Mouse (Mus musculus) kidney, embryonic 14.5 days (tissue): ENCODE data around the gene Nbeal2. TPM values are rescaled to one million over a fixed set of nuclear protein-coding genes. Genes with fewer than 3 reads are reported as not detected.

Experiments
- ATAC-seq: fragments of 200-750 bp; cut with Nextera tagmentation; 2 replicates; pipeline ENCODE4 v1.8.0; 2017; ENCODE audit warnings: moderate number of reproducible peaks, mild to moderate bottlenecking, moderate TSS enrichment, moderate library complexity; ENCODE audit not compliant: low FRiP score, low TSS enrichment
- H3K27ac ChIP-seq: fragments of 300-500 bp; sonication (generic); 2 replicates; pipeline ENCODE4 v1.5.1; 2014; ENCODE audit warnings: low read depth, mild to moderate bottlenecking, low read length, moderate library complexity, mixed read lengths
- H3K27me3 ChIP-seq: fragments of 300-500 bp; sonication (generic); 2 replicates; pipeline ENCODE4 v1.6.1; 2014; ENCODE audit warnings: mild to moderate bottlenecking, low read length; ENCODE audit not compliant: control insufficient read depth, insufficient read depth
- H3K36me3 ChIP-seq: fragments of 300-500 bp; sonication (generic); 2 replicates; pipeline ENCODE4 v1.6.1; 2014; ENCODE audit warnings: low read length, mixed read lengths; ENCODE audit not compliant: control insufficient read depth, insufficient read depth
- H3K4me1 ChIP-seq: fragments of 300-500 bp; sonication (generic); 2 replicates; pipeline ENCODE4 v1.6.1; 2014; ENCODE audit warnings: low read length, mixed read lengths; ENCODE audit not compliant: control insufficient read depth, insufficient read depth
- H3K4me2 ChIP-seq: fragments of 300-500 bp; sonication (generic); replicated peaks from 2 replicates; pipeline ENCODE4 v1.6.1; 2014; ENCODE audit warnings: low read depth, mild to moderate bottlenecking, low read length
- H3K4me3 ChIP-seq: fragments of 300-500 bp; sonication (generic); 2 replicates; pipeline ENCODE4 v1.5.1; 2014; ENCODE audit warnings: mild to moderate bottlenecking, low read length
- H3K9ac ChIP-seq: fragments of 300-500 bp; sonication (generic); 2 replicates; pipeline ENCODE4 v1.6.1; 2014; ENCODE audit warnings: low read depth, mild to moderate bottlenecking, low read length, moderate library complexity
- H3K9me3 ChIP-seq: fragments of 300-500 bp; sonication (generic); 2 replicates; pipeline ENCODE4 v1.6.1; 2016; ENCODE audit warnings: low read length; ENCODE audit not compliant: control insufficient read depth
- WGBS: fragments of 180-500 bp; shearing (Covaris S2); extraction: QIAGEN DNeasy Blood & Tissue Kit; methylation state at CpG from one replicate; pipeline ENCODE4 v1.1.7; 2014; 5-methylcytosine and 5-hydroxymethylcytosine counted together
- polyA plus RNA-seq: library from polyadenylated mRNA; unstranded; fragments of >200 nt; fragmentation: Nextera tagmentation; extraction: Ambion mirVana; gene quantifications from 2 replicates; pipeline ENCODE4 v1.2.1, GENCODE M21; 2014

The Nbeal2 gene
- polyA plus RNA-seq, result 2.6 and 4.8 TPM in 2 replicates

GRCm38 (mm10) chr9:110653655-110654461 is at the start of gene Nbeal2:
Nbeal2 (minus strand) TSS chr9:110654161.
- no peaks in the 10 kb centered on the region for H3K9me3 ChIP-seq
- H3K4me3 ChIP-seq, result peak within 1 kb of the TSS; percentile 70
- H3K36me3 ChIP-seq, result no peaks in the 10 kb centered on the region
- peaks cover 17% of the 10 kb centered on the region for H3K4me1 ChIP-seq
- H3K27me3 ChIP-seq, result peaks cover 14% of the 10 kb centered on the region
- ATAC-seq, result peak; percentile 86
- WGBS, result under 1% methylated on average over 66 of the region's 75 CpGs
- peak within 1 kb of the TSS; percentile 95 for H3K4me2 ChIP-seq
- H3K27ac ChIP-seq, result peak within 1 kb of the TSS; percentile 53; the same call in 1 of the 2 replicates
- H3K9ac ChIP-seq, result peak within 1 kb of the TSS; percentile 64

- no peak overlapping the region for H3K4me3 ChIP-seq
- 84% methylated on average over 1 of the region's 1 CpGs for WGBS
- no peaks in the 10 kb centered on the region for H3K4me1 ChIP-seq
- H3K36me3 ChIP-seq, result peaks cover 7% of the 10 kb centered on the region; the same call in 1 of the 2 replicates
- H3K9ac ChIP-seq, result no peak overlapping the region
- ATAC-seq, result no peak
- H3K27me3 ChIP-seq, result no peaks in the 10 kb centered on the region
- H3K27ac ChIP-seq, result no peak overlapping the region
- H3K9me3 ChIP-seq, result no peaks in the 10 kb centered on the region
- H3K4me2 ChIP-seq, result no peak overlapping the region
These were observed 48.9 kb upstream of the Nbeal2 start for GRCm38 (mm10) chr9:110702848-110703247.

GRCm38 (mm10) chr9:110701114-110702032 is 47.4 kb upstream of the Nbeal2 start:
- no peaks in the 10 kb centered on the region for H3K9me3 ChIP-seq
- no peaks in the 10 kb centered on the region for H3K4me1 ChIP-seq
- 76% methylated on average over 11 of the region's 12 CpGs for WGBS
- peaks cover 7% of the 10 kb centered on the region; the same call in 1 of the 2 replicates for H3K36me3 ChIP-seq
- no peak overlapping the region for H3K4me3 ChIP-seq
- no peak overlapping the region for H3K4me2 ChIP-seq
- no peak for ATAC-seq
- H3K9ac ChIP-seq, result no peak overlapping the region
- no peaks in the 10 kb centered on the region for H3K27me3 ChIP-seq
- H3K27ac ChIP-seq, result no peak overlapping the region

- ATAC-seq, result no peak
- peaks cover 8% of the 10 kb centered on the region; the same call in 1 of the 2 replicates for H3K36me3 ChIP-seq
- H3K4me3 ChIP-seq, result no peak overlapping the region
- H3K27me3 ChIP-seq, result no peaks in the 10 kb centered on the region
- no peak overlapping the region for H3K9ac ChIP-seq
- WGBS, result 96% methylated on average over 3 of the region's 3 CpGs
- H3K27ac ChIP-seq, result no peak overlapping the region
- no peaks in the 10 kb centered on the region for H3K9me3 ChIP-seq
- no peak overlapping the region for H3K4me2 ChIP-seq
- no peaks in the 10 kb centered on the region for H3K4me1 ChIP-seq
These were observed 45.6 kb upstream of the Nbeal2 start for GRCm38 (mm10) chr9:110699574-110699973.

GRCm38 (mm10) chr9:110697465-110697864 is 43.5 kb upstream of the Nbeal2 start:
- no peak overlapping the region for H3K27ac ChIP-seq
- whole genome bisulfite sequencing, result 87% methylated on average over 3 of the region's 3 CpGs
- H3K36me3 ChIP-seq, result peaks cover 12% of the 10 kb centered on the region; the same call in 1 of the 2 replicates
- no peaks in the 10 kb centered on the region for H3K9me3 ChIP-seq
- H3K4me2 ChIP-seq, result no peak overlapping the region
- no peak overlapping the region for H3K9ac ChIP-seq
- no peak overlapping the region for H3K4me3 ChIP-seq
- no peak for ATAC-seq
- H3K27me3 ChIP-seq, result no peaks in the 10 kb centered on the region
- H3K4me1 ChIP-seq, result no peaks in the 10 kb centered on the region

- no peaks in the 10 kb centered on the region for H3K27me3 ChIP-seq
- H3K4me3 ChIP-seq, result no peak overlapping the region
- no peak overlapping the region for H3K4me2 ChIP-seq
- 92% methylated on average over 5 of the region's 5 CpGs for WGBS
- no peak overlapping the region for H3K27ac ChIP-seq
- H3K9me3 ChIP-seq, result no peaks in the 10 kb centered on the region
- H3K4me1 ChIP-seq, result no peaks in the 10 kb centered on the region
- peaks cover 12% of the 10 kb centered on the region; the same call in 1 of the 2 replicates for H3K36me3 ChIP-seq
- ATAC-seq, result no peak
- no peak overlapping the region for H3K9ac ChIP-seq
These were observed 42.5 kb upstream of the Nbeal2 start for GRCm38 (mm10) chr9:110696427-110696826.

GRCm38 (mm10) chr9:110695165-110695755 is 41.3 kb upstream of the Nbeal2 start:
- no peaks in the 10 kb centered on the region for H3K9me3 ChIP-seq
- H3K4me2 ChIP-seq, result no peak overlapping the region
- no peak overlapping the region for H3K4me3 ChIP-seq
- no peaks in the 10 kb centered on the region for H3K27me3 ChIP-seq
- ATAC-seq, result no peak
- WGBS, result 85% methylated on average over 4 of the region's 4 CpGs
- no peak overlapping the region for H3K27ac ChIP-seq
- peaks cover 12% of the 10 kb centered on the region; the same call in 1 of the 2 replicates for H3K36me3 ChIP-seq
- H3K9ac ChIP-seq, result no peak overlapping the region
- no peaks in the 10 kb centered on the region for H3K4me1 ChIP-seq

- Histone ChIP-seq H3K27ac (no peak overlapping the region), H3K36me3 (peaks cover 4% of the 10 kb centered on the region; the same call in 1 of the 2 replicates), H3K9me3 (no peaks in the 10 kb centered on the region), H3K4me1 (no peaks in the 10 kb centered on the region), H3K4me2 (no peak overlapping the region), H3K9ac (no peak overlapping the region), H3K4me3 (no peak overlapping the region), H3K27me3 (no peaks in the 10 kb centered on the region)
- no peak for ATAC-seq
- WGBS, result 80% methylated on average over 8 of the region's 8 CpGs
These were observed 35.4 kb upstream of the Nbeal2 start for GRCm38 (mm10) chr9:110689261-110689779.
